13 mouse cellular contexts compared by ENCODE assay signal in the genomic region with DNA sequence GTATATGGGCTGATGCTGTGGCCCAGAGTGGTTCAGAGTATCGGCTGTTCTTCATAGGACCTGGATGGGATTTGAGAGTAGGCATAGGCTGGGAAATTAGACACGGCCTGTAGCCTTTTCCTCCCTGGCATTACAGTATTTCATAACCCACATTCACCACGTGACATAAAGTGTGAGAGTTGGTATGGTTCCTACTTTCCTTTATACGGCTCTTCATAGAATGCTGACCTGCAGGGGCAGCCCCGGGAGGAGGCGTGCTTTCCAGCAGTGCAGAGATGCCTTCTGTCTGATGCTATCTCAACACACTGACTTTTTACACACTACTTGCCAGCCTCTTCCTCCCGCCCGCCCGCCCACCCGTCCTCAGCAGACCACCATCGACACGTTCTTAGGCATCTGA.
"Had no signal": no experiment of that assay in that cellular context is flagged by ENCODE, and none has a peak within 500 bp of the region (broad histone marks: within the 10 kb centered on the region; RNA-seq: fewer than 3 reads in every experiment).

No protein-coding gene starts in this region.

- H3K9ac ChIP-seq: limb, embryonic 12.5 days; liver, embryonic 14.5 days; midbrain, embryonic 15.5 days had no signal

- ATAC-seq: midbrain, embryonic 15.5 days had no signal

- DNase-seq: kidney, postnatal 10 days; kidney, postnatal 4 days; liver; lung, adult 2 months; lung, postnatal 10 days; right cerebral cortex, postnatal 14 days; thymus, postnatal 4 days had no signal

- H3K9me3 ChIP-seq: limb, embryonic 12.5 days; megakaryocyte, embryonic 14.5 days; midbrain, embryonic 15.5 days had no signal

- H3K27ac ChIP-seq: layer of hippocampus, adult 2 months; limb, embryonic 12.5 days; liver, embryonic 14.5 days; midbrain, embryonic 15.5 days had no signal

- H3K36me3 ChIP-seq: midbrain, embryonic 15.5 days had no signal

- H3K4me1 ChIP-seq: limb, embryonic 12.5 days; midbrain, embryonic 15.5 days had no signal

- H3K4me2 ChIP-seq: limb, embryonic 12.5 days; midbrain, embryonic 11.5 days; midbrain, embryonic 15.5 days had no signal

- H3K27me3 ChIP-seq: limb, embryonic 12.5 days; megakaryocyte, embryonic 14.5 days; midbrain, embryonic 15.5 days had no signal

- H3K4me3 ChIP-seq: layer of hippocampus, adult 2 months; limb, embryonic 12.5 days; megakaryocyte, embryonic 14.5 days; midbrain, embryonic 15.5 days had no signal
